Mouse (Mus musculus) kidney, postnatal 36 days (tissue): Measurements from ENCODE around the gene Ttll13.

Experiments used
- DNase-seq, 2 experiments: peaks; one replicate each; pipeline ENCODE4 v3.0.0; 2021 to 2022; ENCODE audit warnings: mixed read lengths in 2 of 2

Ttll13 gene

GRCm38 (mm10) chr7:80215398-80215797 is 30.8 kb upstream of the Ttll13 start:
- DNase-seq: peak; percentile 73 to 89

- DNase-seq: peak; percentile 60 to 74
Measured at GRCm38 (mm10) chr7:80216566-80216965, 29.6 kb upstream of the Ttll13 start.

- no peak for DNase-seq
Measured at GRCm38 (mm10) chr7:80218666-80219065, 27.5 kb upstream of the Ttll13 start.

- DNase-seq: no peak
Measured at GRCm38 (mm10) chr7:80220237-80220797, 25.9 kb upstream of the Ttll13 start.

- DNase-seq: no peak
Measured at GRCm38 (mm10) chr7:80221179-80221750, 24.9 kb upstream of the Ttll13 start.

- no peak for DNase-seq
Measured at GRCm38 (mm10) chr7:80227065-80227464, 19.1 kb upstream of the Ttll13 start.

GRCm38 (mm10) chr7:80230196-80230595 is 16.0 kb upstream of the Ttll13 start:
- peak; percentile 36 to 62 for DNase-seq

GRCm38 (mm10) chr7:80231971-80232488 is 14.1 kb upstream of the Ttll13 start:
- DNase-seq: peak; percentile 79 to 82

- DNase-seq: peak; percentile 97 to 98
Measured at GRCm38 (mm10) chr7:80232489-80233029, 13.6 kb upstream of the Ttll13 start, which contains the start of the genes Cib1 and Gdpgp1. Gene Cib1 (minus strand): TSS chr7:80232813. Gene Gdpgp1 (plus strand): TSS chr7:80232865.

GRCm38 (mm10) chr7:80233799-80234198 is 12.4 kb upstream of the Ttll13 start:
- DNase-seq: no peak

GRCm38 (mm10) chr7:80238542-80238941 is 7.6 kb upstream of the Ttll13 start:
- no peak for DNase-seq

GRCm38 (mm10) chr7:80241661-80242060 is 4.5 kb upstream of the Ttll13 start:
- DNase-seq: no peak

GRCm38 (mm10) chr7:80244851-80245250 is 1.3 kb upstream of the Ttll13 start:
- DNase-seq: no peak

GRCm38 (mm10) chr7:80246859-80247258 is 683 bp downstream of the Ttll13 start:
- DNase-seq: no peak

GRCm38 (mm10) chr7:80252437-80252836 is 6.3 kb downstream of the Ttll13 start:
- no peak for DNase-seq

GRCm38 (mm10) chr7:80252886-80253285 is 6.7 kb downstream of the Ttll13 start:
- no peak for DNase-seq

GRCm38 (mm10) chr7:80255981-80256380 is 9.8 kb downstream of the Ttll13 start:
- no peak for DNase-seq

- DNase-seq: no peak
Measured at GRCm38 (mm10) chr7:80257706-80258105, 11.5 kb downstream of the Ttll13 start.

GRCm38 (mm10) chr7:80260625-80261371 is 14.6 kb downstream of the Ttll13 start, which contains the start of gene Ngrn:
Gene Ngrn (plus strand): TSS chr7:80261215.
- DNase-seq: peak; percentile 94

GRCm38 (mm10) chr7:80261372-80261990 is 15.3 kb downstream of the Ttll13 start:
- DNase-seq: peak in 1 of 2 experiments; percentile 6

GRCm38 (mm10) chr7:80264606-80265005 is 18.4 kb downstream of the Ttll13 start:
- DNase-seq: no peak

- no peak for DNase-seq
Measured at GRCm38 (mm10) chr7:80267764-80268163, 21.6 kb downstream of the Ttll13 start.
